Mouse (Mus musculus): ENCODE measurements around the gene Clrn1. TPM values are rescaled to one million over a fixed set of nuclear protein-coding genes. Genes with fewer than 3 reads are reported as not detected.
"Not testable (repeated sequence)": the region's sequence is repeated elsewhere in the genome, so short reads cannot be mapped to it uniquely, and the experiment has no call there.

The Clrn1 gene
- total and polyA plus RNA-seq, 2 experiments from 2014 or later, result 3.7 to 7.1 TPM

- 22% methylated on average over 8 of the region's 8 CpGs for WGBS
- TF ChIP-seq CTCF (IDR thresholded peaks at IDR 0.05; ENCODE audit: low read depth), result no peak
- Histone ChIP-seq H3K4me1 (ENCODE audit: insufficient read depth, low read length) (peaks cover 13% of the 10 kb centered on the region), H3K4me2 (ENCODE audit: low read depth, low read length) (no peak overlapping the region), H3K4me3 (ENCODE audit: low read length) (no peak overlapping the region), H3K27ac (0 out of 2 replicates have a peak overlapping the region, but pooled peaks have one; percentile 20), H3K9ac (replicated peaks; ENCODE audit: low read length) (no peak overlapping the region), H3K27me3 (ENCODE audit: insufficient read depth, low read length) (no peaks in the 10 kb centered on the region), H3K9me3 (ENCODE audit: low read length) (no peaks in the 10 kb centered on the region), H3K36me3 (ENCODE audit: insufficient read depth, low read length) (no peaks in the 10 kb centered on the region)
- ATAC-seq (peak; percentile 41), DNase-seq (ENCODE audit: low spot score) (peak; percentile 39)
These were observed 2.1 kb downstream of the Clrn1 start for GRCm38 (mm10) chr3:58882878-58883510.

- WGBS, result 27% methylated on average over 1 of the region's 1 CpGs
- DNase-seq (ENCODE audit: low spot score) (no peak), ATAC-seq (no peak)
- H3K27ac ChIP-seq, result no peak overlapping the region
- H3K4me1 ChIP-seq (ENCODE audit: insufficient read depth, low read length), result peaks cover 13% of the 10 kb centered on the region
- H3K4me2 ChIP-seq (ENCODE audit: low read depth, low read length), result no peak overlapping the region
- H3K36me3 ChIP-seq (ENCODE audit: insufficient read depth, low read length), result no peaks in the 10 kb centered on the region
- H3K9ac ChIP-seq (replicated peaks; ENCODE audit: low read length), result no peak overlapping the region
- H3K9me3 ChIP-seq (ENCODE audit: low read length), result no peaks in the 10 kb centered on the region
- H3K27me3 ChIP-seq (ENCODE audit: insufficient read depth, low read length), result no peaks in the 10 kb centered on the region
- no peak for TF ChIP-seq CTCF (IDR thresholded peaks at IDR 0.05; ENCODE audit: low read depth)
- no peak overlapping the region for H3K4me3 ChIP-seq (ENCODE audit: low read length)
These were observed 4.1 kb downstream of the Clrn1 start for GRCm38 (mm10) chr3:58881016-58881415.

GRCm38 (mm10) chr3:58880181-58880580 is 5.0 kb downstream of the Clrn1 start:
- ATAC-seq (no peak), DNase-seq (ENCODE audit: low spot score) (no peak)
- Histone ChIP-seq H3K9ac (replicated peaks; ENCODE audit: low read length) (no peak overlapping the region), H3K27me3 (ENCODE audit: insufficient read depth, low read length) (no peaks in the 10 kb centered on the region), H3K4me3 (ENCODE audit: low read length) (no peak overlapping the region), H3K4me1 (ENCODE audit: insufficient read depth, low read length) (peaks cover 13% of the 10 kb centered on the region), H3K4me2 (ENCODE audit: low read depth, low read length) (no peak overlapping the region), H3K27ac (no peak overlapping the region), H3K36me3 (ENCODE audit: insufficient read depth, low read length) (no peaks in the 10 kb centered on the region), H3K9me3 (ENCODE audit: low read length) (no peaks in the 10 kb centered on the region)
- WGBS, result 71% methylated on average over 2 of the region's 2 CpGs
- TF ChIP-seq CTCF (IDR thresholded peaks at IDR 0.05; ENCODE audit: low read depth), result no peak

GRCm38 (mm10) chr3:58871882-58872281 is 13.3 kb downstream of the Clrn1 start:
- not testable (repeated sequence) for H3K9me3 ChIP-seq (ENCODE audit: low read length); ATAC-seq; H3K4me3 ChIP-seq (ENCODE audit: low read length); H3K36me3 ChIP-seq (ENCODE audit: insufficient read depth, low read length); H3K27me3 ChIP-seq (ENCODE audit: insufficient read depth, low read length); H3K9ac ChIP-seq (replicated peaks; ENCODE audit: low read length); H3K4me1 ChIP-seq (ENCODE audit: insufficient read depth, low read length); H3K27ac ChIP-seq; DNase-seq (ENCODE audit: low spot score); H3K4me2 ChIP-seq (ENCODE audit: low read depth, low read length)
- WGBS, result 65% methylated on average over 2 of the region's 2 CpGs

GRCm38 (mm10) chr3:58865690-58866089 is 19.4 kb downstream of the Clrn1 start:
- Histone ChIP-seq H3K9me3 (ENCODE audit: low read length) (no peaks in the 10 kb centered on the region), H3K27me3 (ENCODE audit: insufficient read depth, low read length) (no peaks in the 10 kb centered on the region), H3K9ac (replicated peaks; ENCODE audit: low read length) (no peak overlapping the region), H3K4me1 (ENCODE audit: insufficient read depth, low read length) (0 out of 2 replicates have a peak, but pooled peaks cover 3% of the 10 kb centered on the region), H3K4me3 (ENCODE audit: low read length) (no peak overlapping the region), H3K27ac (no peak overlapping the region), H3K4me2 (ENCODE audit: low read depth, low read length) (no peak overlapping the region), H3K36me3 (ENCODE audit: insufficient read depth, low read length) (no peaks in the 10 kb centered on the region)
- DNase-seq (ENCODE audit: low spot score) (peak; percentile 54), ATAC-seq (no peak)
- 27% methylated on average over 7 of the region's 7 CpGs for WGBS
- no peak for TF ChIP-seq CTCF (IDR thresholded peaks at IDR 0.05; ENCODE audit: low read depth)

GRCm38 (mm10) chr3:58862976-58863375 is 22.2 kb downstream of the Clrn1 start:
- DNase-seq (ENCODE audit: low spot score), result no peak
- TF ChIP-seq CTCF (IDR thresholded peaks at IDR 0.05; ENCODE audit: low read depth), result no peak
- H3K4me2 ChIP-seq (ENCODE audit: low read depth, low read length), result no peak overlapping the region
- no peaks in the 10 kb centered on the region for H3K27me3 ChIP-seq (ENCODE audit: insufficient read depth, low read length)
- no peak for ATAC-seq
- no peak overlapping the region for H3K4me3 ChIP-seq (ENCODE audit: low read length)
- H3K36me3 ChIP-seq (ENCODE audit: insufficient read depth, low read length), result no peaks in the 10 kb centered on the region
- H3K9me3 ChIP-seq (ENCODE audit: low read length), result no peaks in the 10 kb centered on the region
- no peak overlapping the region for H3K9ac ChIP-seq (replicated peaks; ENCODE audit: low read length)
- 0 out of 2 replicates have a peak, but pooled peaks cover 3% of the 10 kb centered on the region for H3K4me1 ChIP-seq (ENCODE audit: insufficient read depth, low read length)
- H3K27ac ChIP-seq, result no peak overlapping the region
- WGBS, result 72% methylated on average over 2 of the region's 2 CpGs

GRCm38 (mm10) chr3:58843415-58843814 is 41.7 kb downstream of the Clrn1 start:
- Histone ChIP-seq H3K9ac (replicated peaks; ENCODE audit: low read length) (no peak overlapping the region), H3K4me3 (ENCODE audit: low read length) (no peak overlapping the region), H3K4me2 (ENCODE audit: low read depth, low read length) (no peak overlapping the region), H3K4me1 (ENCODE audit: insufficient read depth, low read length) (no peaks in the 10 kb centered on the region), H3K9me3 (ENCODE audit: low read length) (no peaks in the 10 kb centered on the region), H3K27ac (no peak overlapping the region), H3K36me3 (ENCODE audit: insufficient read depth, low read length) (no peaks in the 10 kb centered on the region), H3K27me3 (ENCODE audit: insufficient read depth, low read length) (no peaks in the 10 kb centered on the region)
- peak; percentile 33 for DNase-seq (ENCODE audit: low spot score)
- peak; percentile 52 for TF ChIP-seq CTCF (IDR thresholded peaks at IDR 0.05; ENCODE audit: low read depth)
- 64% methylated on average over 1 of the region's 1 CpGs for WGBS
- peak; percentile 49; the same call in 1 of the 2 replicates for ATAC-seq
